15 mouse cellular contexts compared by ENCODE assay signal in the genomic region with DNA sequence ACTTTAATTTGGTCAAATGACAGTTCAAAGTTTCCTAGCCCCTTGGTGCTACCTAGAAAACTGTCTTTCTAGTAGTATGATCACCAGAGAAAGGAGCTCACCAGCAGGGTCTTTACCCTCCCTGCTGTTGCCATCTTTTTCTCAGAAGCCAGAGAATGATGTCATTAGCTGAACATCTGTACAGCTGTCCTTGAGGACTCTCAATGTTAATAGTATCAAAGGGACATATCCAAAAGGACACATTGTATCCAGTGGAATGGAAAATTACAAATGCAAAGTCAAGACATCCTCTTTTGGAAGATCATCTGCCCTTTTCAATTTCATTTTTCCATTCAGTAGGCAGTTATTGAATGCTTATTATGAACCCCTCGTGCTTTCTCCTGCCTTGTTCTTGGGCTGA.
"Had no signal": no experiment of that assay in that cellular context is flagged by ENCODE, and none has a peak within 500 bp of the region (broad histone marks: within the 10 kb centered on the region; RNA-seq: fewer than 3 reads in every experiment).

No protein-coding gene starts in this region.

- DNase-seq: cerebellum, adult 8-10 months; cerebellum, adult 9-10 months; cerebellum, adult 9-11 months; cerebellum, postnatal 10 days; cerebellum, postnatal 14 days; cerebellum, postnatal 25 days; cerebellum, postnatal 36 days; forebrain, postnatal 0 days; gastrocnemius, adult 2 months; gastrocnemius, postnatal 10 days; gastrocnemius, postnatal 14 days; gastrocnemius, postnatal 25 days; gastrocnemius, postnatal 36 days; heart, adult 18-20 months; heart, adult 2 months had no signal
